Mouse (Mus musculus) cerebellum, postnatal 36 days (tissue): ENCODE measurements at regions not wholly inside any gene's neighbourhood (a gene's known extent, or its start where the extent isn't known, plus 50 kb on each side); places are given as distances from the start of the nearest gene placed in this dataset.

Source experiments
- DNase-seq, 2 experiments: peaks; one replicate each; pipeline ENCODE4 v3.0.0; 2021 to 2022; ENCODE audit warnings: mixed read lengths in 2 of 2

GRCm38 (mm10) chr2:77358176-77358575 lies 77.8 kb upstream of the Sestd1 start:
- DNase-seq, result no peak

DNA sequence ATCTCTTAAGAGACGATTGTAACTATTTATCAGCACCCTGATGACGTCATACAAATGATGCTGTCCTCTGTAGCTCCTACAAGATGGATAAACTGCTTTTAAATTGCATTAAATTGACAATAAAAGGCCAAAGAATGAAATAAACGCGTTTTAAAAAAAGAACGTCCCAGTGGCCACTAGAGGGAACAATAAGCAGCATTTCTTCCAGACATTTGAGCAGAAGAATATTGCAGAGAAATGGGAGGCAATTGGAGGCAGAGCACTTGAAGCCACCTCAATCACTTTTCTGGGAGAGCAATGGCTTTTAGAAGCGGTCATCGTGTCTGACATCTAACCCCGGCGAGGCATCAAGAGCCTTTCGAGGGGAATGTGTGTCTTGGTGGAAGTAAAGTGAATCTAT lies 76.4 kb upstream of the Sestd1 start:
- DNase-seq, result no peak

- DNase-seq, result no peak
Measured at GRCm38 (mm10) chr2:77351987-77352628, 71.7 kb upstream of the Sestd1 start.

DNA sequence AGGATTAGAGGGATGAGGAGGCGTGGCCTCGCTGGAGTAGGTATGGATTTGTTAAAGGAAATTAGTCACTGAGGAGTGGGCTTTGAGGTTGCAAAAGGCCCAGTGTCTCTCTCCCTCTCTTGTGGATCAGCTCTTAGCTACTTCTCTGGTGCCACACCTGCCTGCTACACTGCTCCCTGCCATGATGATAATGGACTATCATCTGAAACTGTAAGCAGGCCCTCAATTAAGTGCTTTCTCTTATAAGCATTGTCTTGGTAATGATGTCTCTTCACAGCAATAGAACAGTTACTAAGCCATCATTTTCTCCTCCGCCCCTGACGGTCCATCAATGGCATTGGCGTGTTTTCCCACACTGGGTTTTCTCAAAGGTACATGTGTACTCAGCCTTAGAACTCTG lies 66.6 kb upstream of the Sestd1 start:
- no peak for DNase-seq

- DNase-seq, result no peak
Measured at GRCm38 (mm10) chr2:77343736-77344440, 63.5 kb upstream of the Sestd1 start.

- DNase-seq, result no peak
Measured at GRCm38 (mm10) chr2:77342416-77342815, 62.0 kb upstream of the Sestd1 start.

DNA sequence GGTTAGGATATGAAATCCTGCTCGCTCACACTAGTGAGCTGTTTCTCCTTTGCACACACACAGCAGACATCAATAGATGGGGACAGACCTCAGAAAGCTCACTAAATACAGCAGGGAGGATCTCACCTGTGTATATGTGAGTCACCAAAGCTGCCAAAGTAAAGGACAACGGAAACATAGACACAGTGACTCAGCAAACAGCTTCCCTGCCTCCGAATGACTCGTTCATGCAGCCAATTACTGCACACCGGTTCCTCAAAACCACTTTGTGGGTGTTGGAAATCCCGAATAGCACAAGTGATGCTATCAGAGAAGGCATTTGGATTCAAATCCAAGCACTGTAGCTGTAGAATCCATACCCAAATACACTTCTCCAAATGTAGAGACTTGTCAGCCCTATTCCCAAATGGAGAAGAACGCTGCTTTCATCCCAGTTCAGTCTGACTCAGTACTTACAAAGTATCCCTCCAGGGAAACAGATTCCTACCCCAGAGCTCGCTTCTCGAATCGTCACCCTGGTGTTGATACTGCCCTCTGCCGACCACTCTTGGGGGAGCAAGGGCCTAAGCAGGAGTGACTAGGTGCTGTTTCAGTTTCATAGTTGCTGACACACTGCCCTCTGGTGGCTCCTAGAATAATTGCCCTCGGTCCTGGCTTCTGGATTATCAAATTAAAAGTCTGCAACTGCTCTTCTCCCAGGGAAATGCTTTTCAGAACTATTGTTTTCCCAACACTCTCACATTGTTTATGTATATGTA lies 61.4 kb upstream of the Sestd1 start:
- DNase-seq, result peak; percentile 94 to 97

GRCm38 (mm10) chr2:77340076-77340475 lies 59.7 kb upstream of the Sestd1 start:
- DNase-seq, result no peak

GRCm38 (mm10) chr2:77337786-77338406 lies 57.5 kb upstream of the Sestd1 start:
- no peak for DNase-seq

- DNase-seq, result no peak
Measured at GRCm38 (mm10) chr2:77337318-77337717, 56.9 kb upstream of the Sestd1 start.

GRCm38 (mm10) chr2:77336810-77337209 lies 56.4 kb upstream of the Sestd1 start:
- DNase-seq, result no peak

- DNase-seq, result no peak
Measured at GRCm38 (mm10) chr2:77334706-77335105, 54.3 kb upstream of the Sestd1 start.

DNA sequence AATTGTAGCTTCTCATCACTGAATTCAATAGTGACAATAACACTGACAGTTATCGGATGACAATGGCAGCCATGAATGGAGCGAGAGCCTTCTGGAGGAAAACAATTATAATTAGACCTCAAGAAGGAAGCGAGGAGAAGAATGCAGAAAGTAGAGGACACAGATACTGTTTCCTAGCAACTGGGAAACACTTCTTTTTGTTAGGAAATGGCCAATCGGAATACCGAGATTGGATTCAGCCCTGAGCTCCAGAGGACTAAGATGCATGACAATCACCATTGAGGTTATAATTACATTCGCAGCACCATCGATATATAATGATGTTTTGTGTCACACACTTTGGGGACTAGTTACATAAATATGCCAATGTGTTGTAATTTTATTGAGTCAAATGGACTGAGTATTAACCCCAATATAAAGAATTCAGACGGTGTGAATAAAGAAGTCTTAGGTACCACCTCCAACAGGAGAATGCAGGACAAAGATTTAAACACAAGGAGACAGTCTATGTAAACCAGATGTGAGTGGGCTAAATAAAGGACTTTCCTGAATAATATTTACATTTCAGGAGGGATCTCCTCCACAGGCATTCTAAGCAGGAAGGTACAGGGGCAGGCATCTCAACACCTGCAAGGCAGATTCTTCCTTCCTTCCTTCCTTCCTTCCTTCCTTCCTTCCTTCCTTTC lies 53.1 kb upstream of the Sestd1 start:
- DNase-seq, result no peak
